Mouse (Mus musculus): ENCODE measurements around the gene Pin1rt1. TPM values are rescaled to one million over a fixed set of nuclear protein-coding genes. Genes with fewer than 3 reads are reported as not detected.

Gene Pin1rt1
- total and polyA plus RNA-seq, 3 experiments, result 0.07 TPM; not detected in 2

DNA sequence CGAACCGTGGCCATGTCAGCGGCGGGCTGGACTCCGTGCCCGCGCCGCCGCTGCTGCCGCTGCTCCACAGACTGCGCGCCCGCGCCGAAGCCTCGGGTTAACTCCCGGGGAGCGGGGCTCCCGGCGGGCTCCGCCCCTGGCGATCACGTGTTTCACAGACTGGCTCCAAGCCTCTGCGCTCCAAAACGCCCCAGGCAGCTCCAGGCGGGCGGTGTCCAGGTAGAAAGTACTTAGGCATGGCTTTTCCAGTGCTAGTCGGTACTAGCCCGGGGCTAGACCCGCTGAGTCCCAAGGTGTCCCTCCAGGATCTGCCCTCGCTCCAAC is 26.5 kb upstream of the Pin1rt1 start, which contains the start of gene Depdc7 (continued):
- TF ChIP-seq TBP (IDR thresholded peaks at IDR 0.05; ENCODE audit: low read depth, low read length), result peak; percentile 88
- no peak for TF ChIP-seq CHD1 (IDR thresholded peaks at IDR 0.05; ENCODE audit: low read depth, low read length)
- no peak for TF ChIP-seq TAL1 (IDR thresholded peaks at IDR 0.05; ENCODE audit: low read length)
- TF ChIP-seq CTCF (IDR thresholded peaks at IDR 0.05 in 2 of 3, conservative IDR thresholded peaks at IDR 0.05 in 1 of 3; ENCODE audit: control insufficient read depth in 1 of 3, insufficient read depth in 1 of 3, low read depth in 2 of 3, low read length in 3 of 3, poor library complexity in 1 of 3, severe bottlenecking in 1 of 3), result no peak
- no peak for TF ChIP-seq ZC3H11A (IDR thresholded peaks at IDR 0.05; ENCODE audit: low read depth, low read length)
- TF ChIP-seq BHLHE40 (IDR thresholded peaks at IDR 0.05; ENCODE audit: borderline replicate concordance, low read depth, low read length), result peak; percentile 30; the same call in 1 of the 2 replicates
- no peak for TF ChIP-seq MYC (IDR thresholded peaks at IDR 0.05; ENCODE audit: low read depth, low read length)
- TF ChIP-seq ETS1 (IDR thresholded peaks at IDR 0.05; ENCODE audit: low read depth, low read length), result no peak
- peak; percentile 89 for TF ChIP-seq NELFE (IDR thresholded peaks at IDR 0.05; ENCODE audit: low read depth, low read length)
- no peak for TF ChIP-seq ELF1 (IDR thresholded peaks at IDR 0.05; ENCODE audit: low read depth, low read length)
- TF ChIP-seq MXI1 (IDR thresholded peaks at IDR 0.05; ENCODE audit: low read depth, low read length), result peak; percentile 72
- no peak for TF ChIP-seq JUND (IDR thresholded peaks at IDR 0.05; ENCODE audit: low read depth, low read length)
- TF ChIP-seq MAFK (IDR thresholded peaks at IDR 0.05; ENCODE audit: borderline replicate concordance, low read depth, low read length), result no peak

DNA sequence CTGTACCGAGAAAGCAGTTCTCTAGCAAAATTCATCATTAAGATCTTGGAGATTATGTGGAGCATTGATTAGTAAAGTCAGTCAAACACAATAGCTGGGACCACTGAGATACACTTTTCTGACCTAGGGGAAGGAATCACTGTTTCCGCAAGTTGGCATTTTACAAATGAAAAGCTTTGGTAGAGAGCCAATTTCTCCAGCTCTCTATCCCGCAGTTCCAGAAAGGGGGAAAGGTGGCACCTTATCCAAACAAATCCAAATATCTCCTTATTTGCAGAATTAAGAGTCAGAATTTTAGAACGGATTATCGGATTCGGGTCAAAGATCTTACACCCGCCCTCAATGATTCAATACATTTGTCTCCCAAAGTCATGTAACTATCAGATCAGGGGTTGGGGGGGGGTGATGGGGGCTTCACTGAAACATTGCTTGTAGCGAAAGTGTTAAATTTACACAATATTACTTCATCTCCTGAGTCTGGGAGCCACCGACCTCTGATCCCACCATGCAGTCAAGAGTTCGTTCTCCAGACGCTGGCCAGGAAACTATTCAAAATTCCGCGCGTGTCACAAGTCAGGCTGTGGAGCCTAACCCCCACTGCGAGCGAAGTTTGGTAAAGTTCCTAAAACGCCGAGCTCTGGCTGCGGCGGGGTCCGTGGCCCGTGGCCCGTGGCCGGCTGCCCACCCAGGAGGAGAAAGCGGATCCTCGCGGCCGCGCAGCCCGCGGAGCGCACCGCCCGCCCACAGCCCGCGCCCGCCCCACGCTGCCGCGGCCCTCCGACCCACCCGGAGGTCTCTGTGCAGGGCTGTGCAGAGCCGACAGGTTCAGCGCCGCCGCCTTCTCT is 25.9 kb upstream of the Pin1rt1 start:
- DNase-seq (ENCODE audit: low read depth, low spot score), result no peak
- Histone ChIP-seq H3K27ac (ENCODE audit: control insufficient read depth, low read depth, low read length) (no peak overlapping the region), H3K79me2 (ENCODE audit: control insufficient read depth, insufficient read depth, low read length, poor library complexity) (peaks cover 4% of the 10 kb centered on the region; the same call in 1 of the 2 replicates), H3K4me1 (ENCODE audit: control insufficient read depth in 1 of 2, insufficient read depth in 2 of 2, low read length in 2 of 2) (peaks cover 0 to 8% of the 10 kb centered on the region in 2 experiments; a peak in 3 of 4 replicates), H3K27me3 (ENCODE audit: control insufficient read depth in 1 of 2, insufficient read depth in 2 of 2, low read length in 2 of 2) (no peaks in the 10 kb centered on the region), H3K9me3 (replicated peaks; ENCODE audit: insufficient read depth, low read length) (no peaks in the 10 kb centered on the region), H3K36me3 (ENCODE audit: control insufficient read depth in 1 of 2, insufficient read depth in 2 of 2, low read length in 2 of 2) (peaks cover 0 to 7% of the 10 kb centered on the region in 2 experiments; a peak in 2 of 4 replicates), H3K9ac (ENCODE audit: control insufficient read depth, low read depth, low read length, poor library complexity, severe bottlenecking) (peak overlapping the region; percentile 97), H3K4me3 (ENCODE audit: control insufficient read depth in 1 of 2, insufficient read depth in 1 of 2, low read depth in 2 of 2, low read length in 2 of 2) (peak overlapping the region; percentile 91 to 97)
- TF ChIP-seq MAZ (IDR thresholded peaks at IDR 0.05; ENCODE audit: low read depth, low read length), result peak; percentile 21; the same call in 1 of the 2 replicates
- no peak for TF ChIP-seq CTCF (IDR thresholded peaks at IDR 0.05 in 2 of 3, conservative IDR thresholded peaks at IDR 0.05 in 1 of 3; ENCODE audit: control insufficient read depth in 1 of 3, insufficient read depth in 1 of 3, low read depth in 2 of 3, low read length in 3 of 3, poor library complexity in 1 of 3, severe bottlenecking in 1 of 3)
- TF ChIP-seq CHD2 (IDR thresholded peaks at IDR 0.05; ENCODE audit: low read length), result no peak
